ENCODE assay signal across 29 mouse cellular contexts in genomic region chr2:3590086-3590915, GRCm38 (mm10). TPM values are rescaled to one million over a fixed set of nuclear protein-coding genes. Genes with fewer than 3 reads are reported as not detected.
DNase-seq lines count a peak whose midpoint lies in the region; ATAC-seq and TF ChIP-seq lines count a peak whose summit lies in the region.
"Had no signal": no experiment of that assay in that cellular context is flagged by ENCODE, and none has a peak within 500 bp of the region (broad histone marks: within the 10 kb centered on the region; RNA-seq: fewer than 3 reads in every experiment).

No protein-coding gene starts in this region.

- H3K9ac ChIP-seq in midbrain, postnatal 0 days (replicated peaks; ENCODE audit: low read length, poor library complexity, severe bottlenecking), result no peak overlapping the region
- H3K9ac ChIP-seq in midbrain, embryonic 14.5 days (replicated peaks; ENCODE audit: low read length), result no peak overlapping the region
- no peak overlapping the region for H3K9ac ChIP-seq in stomach, postnatal 0 days (ENCODE audit: low read length)
- H3K9ac ChIP-seq: embryonic facial prominence, embryonic 15.5 days; forebrain, embryonic 12.5 days; hindbrain, embryonic 14.5 days; liver, embryonic 15.5 days; lung, embryonic 15.5 days; stomach, embryonic 15.5 days had no signal

- no peak overlapping the region for H3K27ac ChIP-seq in midbrain, postnatal 0 days (ENCODE audit: low read depth, low read length)
- H3K27ac ChIP-seq in midbrain, embryonic 14.5 days (replicated peaks; ENCODE audit: low read depth, low read length), result no peak overlapping the region
- no peak overlapping the region for H3K27ac ChIP-seq in stomach, postnatal 0 days (replicated peaks)
- H3K27ac ChIP-seq: embryonic facial prominence, embryonic 15.5 days; forebrain, embryonic 12.5 days; hindbrain, embryonic 14.5 days; kidney, postnatal 0 days; liver, embryonic 15.5 days; lung, embryonic 15.5 days; stomach, embryonic 15.5 days had no signal

- H3K4me2 ChIP-seq in midbrain, postnatal 0 days (ENCODE audit: low read depth, low read length, poor library complexity, severe bottlenecking), result no peak overlapping the region
- no peak overlapping the region for H3K4me2 ChIP-seq in midbrain, embryonic 14.5 days (ENCODE audit: low read length)
- no peak overlapping the region for H3K4me2 ChIP-seq in stomach, postnatal 0 days (replicated peaks; ENCODE audit: low read depth)
- H3K4me2 ChIP-seq: embryonic facial prominence, embryonic 15.5 days; forebrain, embryonic 12.5 days; heart, embryonic 11.5 days; hindbrain, embryonic 14.5 days; liver, embryonic 15.5 days; lung, embryonic 15.5 days; midbrain, embryonic 11.5 days; stomach, embryonic 15.5 days had no signal

- 86% methylated on average over 6 of the region's 6 CpGs for whole genome bisulfite sequencing in midbrain, postnatal 0 days
- 87% methylated on average over 6 of the region's 6 CpGs for WGBS in midbrain, embryonic 14.5 days
- WGBS in stomach, postnatal 0 days, result 66% methylated on average over 6 of the region's 6 CpGs

- H3K9me3 ChIP-seq in midbrain, postnatal 0 days (ENCODE audit: low read length), result no peaks in the 10 kb centered on the region
- no peaks in the 10 kb centered on the region for H3K9me3 ChIP-seq in midbrain, embryonic 14.5 days (ENCODE audit: control insufficient read depth, low read length)
- no peaks in the 10 kb centered on the region for H3K9me3 ChIP-seq in stomach, postnatal 0 days (ENCODE audit: control insufficient read depth, low read length)
- H3K9me3 ChIP-seq: embryonic facial prominence, embryonic 15.5 days; forebrain, embryonic 12.5 days; liver, embryonic 15.5 days; lung, embryonic 15.5 days; stomach, embryonic 15.5 days had no signal

- no peak overlapping the region for H3K4me3 ChIP-seq in midbrain, postnatal 0 days (ENCODE audit: low read depth, low read length)
- H3K4me3 ChIP-seq in midbrain, embryonic 14.5 days (replicated peaks; ENCODE audit: low read depth, low read length), result no peak overlapping the region
- no peak overlapping the region for H3K4me3 ChIP-seq in stomach, postnatal 0 days (ENCODE audit: low read depth, low read length)
- H3K4me3 ChIP-seq: embryonic facial prominence, embryonic 15.5 days; forebrain, embryonic 12.5 days; liver, embryonic 15.5 days; lung, embryonic 15.5 days; stomach, embryonic 15.5 days had no signal

- no peaks in the 10 kb centered on the region for H3K27me3 ChIP-seq in midbrain, postnatal 0 days (ENCODE audit: insufficient read depth, low read length)
- H3K27me3 ChIP-seq in midbrain, embryonic 14.5 days (ENCODE audit: control insufficient read depth, insufficient read depth, low read length), result no peaks in the 10 kb centered on the region
- H3K27me3 ChIP-seq in stomach, postnatal 0 days (ENCODE audit: control insufficient read depth, insufficient read depth, low read length), result no peaks in the 10 kb centered on the region
- H3K27me3 ChIP-seq: embryonic facial prominence, embryonic 15.5 days; forebrain, embryonic 12.5 days; liver, embryonic 15.5 days; lung, embryonic 15.5 days; Patski; stomach, embryonic 15.5 days had no signal

- no peaks in the 10 kb centered on the region for H3K4me1 ChIP-seq in midbrain, postnatal 0 days (ENCODE audit: insufficient read depth, low read length)
- no peaks in the 10 kb centered on the region for H3K4me1 ChIP-seq in midbrain, embryonic 14.5 days (ENCODE audit: control insufficient read depth, insufficient read depth, low read length)
- H3K4me1 ChIP-seq in stomach, postnatal 0 days (replicated peaks; ENCODE audit: control insufficient read depth, insufficient read depth), result no peaks in the 10 kb centered on the region
- H3K4me1 ChIP-seq: embryonic facial prominence, embryonic 15.5 days; forebrain, embryonic 12.5 days; liver, embryonic 15.5 days; lung, embryonic 15.5 days; stomach, embryonic 15.5 days had no signal

- TF ChIP-seq EP300 in stomach, postnatal 0 days (optimal IDR thresholded peaks at IDR 0.05), result no peak

- DNase-seq in midbrain, postnatal 0 days (ENCODE audit: low spot score), result peak; percentile 30
- DNase-seq in midbrain, embryonic 14.5 days, result no peak
- DNase-seq in cerebellum, adult 8-10 months, result peak; percentile 79
- peak; percentile 83 to 87 for DNase-seq in cerebellum, postnatal 25 days
- DNase-seq in stomach, postnatal 0 days (ENCODE audit: low spot score), result no peak
- DNase-seq in T-cell, adult 2 months (ENCODE audit: low spot score), result no peak
- no peak for DNase-seq in frontal cortex, postnatal 25 days (ENCODE audit: low spot score in 2 of 2)
- DNase-seq in urinary bladder, postnatal 10 days (ENCODE audit: low spot score), result no peak
- DNase-seq: adrenal gland, postnatal 14 days; gastrocnemius, postnatal 36 days; heart, postnatal 36 days; kidney, adult 8-10 months; kidney, postnatal 4 days; liver; lung, postnatal 36 days; right cerebral cortex, postnatal 14 days; thymus, adult 18-20 months; thymus, postnatal 25 days had no signal

- H3K36me3 ChIP-seq in midbrain, postnatal 0 days (ENCODE audit: insufficient read depth, low read length), result no peaks in the 10 kb centered on the region
- no peaks in the 10 kb centered on the region for H3K36me3 ChIP-seq in midbrain, embryonic 14.5 days (ENCODE audit: control insufficient read depth, insufficient read depth, low read length)
- H3K36me3 ChIP-seq in stomach, postnatal 0 days (ENCODE audit: control insufficient read depth, insufficient read depth, low read length), result no peaks in the 10 kb centered on the region
- H3K36me3 ChIP-seq: embryonic facial prominence, embryonic 15.5 days; forebrain, embryonic 12.5 days; liver, embryonic 15.5 days; lung, embryonic 15.5 days; stomach, embryonic 15.5 days had no signal

- TF ChIP-seq CTCF in midbrain, postnatal 0 days (IDR thresholded peaks at IDR 0.05), result no peak
- TF ChIP-seq CTCF in stomach, postnatal 0 days (IDR thresholded peaks at IDR 0.05; ENCODE audit: low read depth), result no peak

- ATAC-seq in midbrain, postnatal 0 days (ENCODE audit: low FRiP score), result no peak
- no peak for ATAC-seq in midbrain, embryonic 14.5 days (ENCODE audit: low FRiP score, low TSS enrichment)
- ATAC-seq in stomach, postnatal 0 days (ENCODE audit: low FRiP score, low TSS enrichment), result peak; percentile 77
- ATAC-seq: inflammation-experienced regulatory T-cells, adult 6 months; Patski had no signal

RNA-seq across cellular contexts. Expression of gene Fam107b, which starts 20.0 kb away (rescaled TPM):
- total RNA-seq in midbrain, postnatal 0 days (2014; rRNA removed), result 26.8 and 50.6 TPM in 2 replicates
- polyA plus RNA-seq in midbrain, postnatal 0 days (2015; fragmentation: Nextera tagmentation; extraction: Ambion mirVana), result 15.6 and 16.0 TPM in 2 replicates
- 35.1 and 49.0 TPM in 2 replicates for polyA plus RNA-seq in midbrain, embryonic 14.5 days (2014; fragmentation: Nextera tagmentation; extraction: Ambion mirVana)
- polyA plus RNA-seq in stomach, postnatal 0 days (2015; fragmentation: Nextera tagmentation; extraction: Ambion mirVana), result 46.4 and 49.6 TPM in 2 replicates

Comparison
In these comparisons a context has a peak if more than half of its experiments do, and no peak if none do; other contexts are left out.
1. DNase-seq: peak in midbrain, postnatal 0 days (single experiment), cerebellum, adult 8-10 months (single experiment) and cerebellum, postnatal 25 days (2 of 2); none in midbrain, embryonic 14.5 days (single experiment), stomach, postnatal 0 days (single experiment), T-cell, adult 2 months (single experiment), frontal cortex, postnatal 25 days (0 of 2) and urinary bladder, postnatal 10 days (single experiment).